Mouse (Mus musculus): ENCODE measurements around the gene Elane.
A peak's percentile ranks its signal among the peaks of the same experiment; 100 is the strongest.

Gene Elane

DNA sequence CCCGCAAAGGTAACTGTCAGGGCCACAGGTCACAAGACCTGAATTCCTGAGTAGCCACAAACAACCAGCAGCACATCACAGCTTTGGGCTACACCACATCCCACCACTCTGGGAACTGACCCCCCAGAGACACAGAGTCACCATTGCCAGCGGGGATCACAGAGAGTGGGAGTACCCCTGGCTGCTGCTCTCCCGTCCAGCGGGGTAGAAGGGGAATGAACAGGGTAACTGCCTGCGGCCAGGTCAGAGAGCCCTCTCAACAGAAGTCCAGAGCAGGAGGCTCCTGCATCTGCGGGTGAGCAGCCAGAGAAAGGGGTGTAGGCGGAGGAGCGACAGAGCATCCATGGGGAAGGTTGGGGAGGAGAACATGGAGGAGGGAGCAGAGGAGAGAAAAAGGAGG is 30.0 kb downstream of the Elane start:
- DNase-seq = peak in 1 of 2 experiments; percentile 38

DNA sequence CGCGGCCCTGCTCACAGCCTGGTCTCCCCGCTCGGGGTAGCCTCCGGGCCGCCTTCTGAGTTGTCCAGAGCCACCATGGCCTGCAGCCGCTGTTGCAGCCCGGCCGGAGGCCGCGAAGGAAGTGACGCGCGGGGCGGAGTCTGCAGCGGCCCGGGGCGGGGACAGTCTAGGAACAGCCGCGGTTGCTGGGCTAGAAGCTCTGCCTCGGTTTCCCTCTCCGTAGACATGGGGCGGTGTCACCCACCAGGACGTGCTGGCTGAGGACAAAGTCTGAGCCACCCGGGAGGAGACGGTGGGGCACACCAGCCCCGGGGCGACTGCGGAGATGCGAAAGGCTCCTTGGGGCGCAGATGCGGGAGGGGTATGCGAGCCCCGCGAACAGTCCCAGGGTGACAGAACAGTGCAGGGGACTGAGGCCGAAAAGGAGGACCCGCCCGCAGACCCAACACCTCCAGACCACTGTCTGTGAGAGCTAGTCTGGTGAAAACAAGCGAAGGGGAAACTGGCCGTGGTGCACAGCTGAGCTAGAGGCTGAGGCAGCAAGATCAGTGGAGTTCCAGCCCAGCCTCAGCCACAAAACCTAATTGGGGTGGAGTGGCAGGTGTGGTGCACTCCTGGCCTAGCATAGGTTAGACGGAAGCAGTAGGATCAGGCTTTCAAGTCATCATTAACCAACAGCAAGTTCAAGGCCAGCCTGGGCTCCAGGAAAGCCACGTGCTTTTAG is 30.9 kb downstream of the Elane start, which contains the start of gene Kiss1r:
Kiss1r (plus strand) TSS at position 164 of the 724 bp plus-strand sequence.
- peak; percentile 89 to 90 for DNase-seq

DNA sequence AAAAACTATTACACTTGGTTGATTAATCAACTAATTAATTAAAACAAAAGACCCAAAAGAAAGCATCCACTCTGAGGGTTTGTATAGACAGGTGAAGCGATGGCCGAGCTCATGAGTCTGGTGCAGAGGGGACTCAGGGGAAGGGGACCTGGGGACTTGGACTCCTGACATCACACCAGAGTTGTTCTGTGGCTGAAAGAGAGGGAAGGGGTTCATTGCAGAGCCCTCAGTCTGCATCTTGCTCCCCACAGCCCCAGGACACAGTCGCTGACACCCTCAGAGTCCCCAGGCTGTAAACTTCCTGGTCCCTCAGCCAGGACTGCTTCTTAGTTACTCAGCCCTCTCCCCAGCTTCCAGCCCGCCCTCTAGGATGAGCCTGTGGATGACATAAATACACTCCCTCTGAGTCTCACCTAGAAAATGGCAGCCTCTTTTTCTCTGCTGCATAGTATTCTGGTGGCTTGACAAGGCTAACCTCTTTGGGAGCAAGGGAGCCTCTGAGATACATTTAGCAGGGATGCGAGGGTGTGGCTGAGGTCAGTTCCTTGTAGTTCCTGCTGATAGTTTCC is 31.6 kb downstream of the Elane start:
- peak in 1 of 2 experiments; percentile 15 for DNase-seq

DNA sequence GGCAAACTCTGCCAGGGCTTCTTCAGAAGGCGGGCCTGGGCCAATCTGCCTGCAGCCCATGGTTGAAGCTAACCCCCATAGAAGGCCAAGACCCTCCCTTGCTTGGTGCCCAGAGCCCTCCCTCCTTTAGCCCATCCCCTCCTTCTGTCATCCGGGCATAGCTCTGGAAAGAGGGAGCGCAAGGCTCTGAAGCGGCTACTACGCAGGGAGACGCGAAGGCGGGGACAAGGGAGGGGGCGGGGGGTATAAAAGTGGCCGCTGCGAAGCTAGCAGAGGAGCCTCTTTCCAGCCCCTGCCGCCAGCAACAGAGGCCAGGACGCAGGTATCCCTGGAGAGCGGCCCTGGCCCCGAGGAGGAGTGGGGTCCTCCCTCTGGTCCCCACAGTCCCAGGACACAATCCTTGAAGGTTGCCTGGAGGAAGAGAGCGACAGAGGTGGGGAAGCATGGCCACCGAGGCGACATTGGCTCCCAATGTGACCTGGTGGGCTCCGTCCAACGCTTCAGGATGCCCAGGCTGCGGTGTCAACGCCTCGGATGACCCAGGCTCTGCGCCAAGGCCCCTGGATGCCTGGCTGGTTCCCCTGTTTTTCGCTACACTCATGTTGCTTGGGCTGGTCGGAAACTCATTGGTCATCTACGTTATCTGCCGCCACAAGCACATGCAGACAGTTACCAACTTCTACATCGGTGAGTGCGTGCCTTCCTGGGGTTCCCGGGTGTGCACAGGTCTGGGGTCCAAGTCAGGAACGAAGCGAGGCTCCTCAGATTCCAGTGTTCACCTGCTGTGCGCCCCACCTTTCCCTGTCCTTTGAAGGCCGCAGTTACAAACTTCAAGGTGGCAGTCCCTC is 32.4 kb downstream of the Elane start:
- peak; percentile 63 to 73 for DNase-seq

DNA sequence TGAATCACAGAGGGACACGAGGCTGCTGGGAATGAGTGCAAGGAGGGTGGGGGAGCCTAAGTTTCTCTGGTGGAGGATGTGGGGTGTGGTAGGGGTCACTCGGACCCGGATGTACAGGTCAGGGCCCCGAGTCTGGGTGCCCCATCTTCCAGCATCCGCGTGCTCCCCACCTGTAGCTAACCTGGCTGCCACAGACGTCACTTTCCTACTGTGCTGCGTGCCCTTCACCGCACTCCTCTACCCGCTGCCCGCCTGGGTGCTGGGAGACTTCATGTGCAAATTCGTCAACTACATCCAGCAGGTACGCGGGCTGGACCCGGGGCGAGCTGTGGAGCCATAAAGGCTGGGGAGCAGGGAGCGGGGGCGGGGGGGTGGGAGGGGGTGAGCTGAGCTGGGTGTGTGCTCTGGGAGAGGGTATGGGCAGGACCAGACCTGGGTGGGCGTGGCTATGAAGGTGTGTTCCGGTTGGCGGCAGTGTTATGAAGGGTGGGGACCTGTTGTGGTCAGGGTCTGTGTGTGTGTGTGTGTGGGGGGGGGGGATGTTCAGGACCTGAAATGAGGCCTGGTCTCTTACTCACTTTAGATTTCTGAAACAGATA is 33.3 kb downstream of the Elane start:
- DNase-seq = peak in 1 of 2 experiments; percentile 41

DNA sequence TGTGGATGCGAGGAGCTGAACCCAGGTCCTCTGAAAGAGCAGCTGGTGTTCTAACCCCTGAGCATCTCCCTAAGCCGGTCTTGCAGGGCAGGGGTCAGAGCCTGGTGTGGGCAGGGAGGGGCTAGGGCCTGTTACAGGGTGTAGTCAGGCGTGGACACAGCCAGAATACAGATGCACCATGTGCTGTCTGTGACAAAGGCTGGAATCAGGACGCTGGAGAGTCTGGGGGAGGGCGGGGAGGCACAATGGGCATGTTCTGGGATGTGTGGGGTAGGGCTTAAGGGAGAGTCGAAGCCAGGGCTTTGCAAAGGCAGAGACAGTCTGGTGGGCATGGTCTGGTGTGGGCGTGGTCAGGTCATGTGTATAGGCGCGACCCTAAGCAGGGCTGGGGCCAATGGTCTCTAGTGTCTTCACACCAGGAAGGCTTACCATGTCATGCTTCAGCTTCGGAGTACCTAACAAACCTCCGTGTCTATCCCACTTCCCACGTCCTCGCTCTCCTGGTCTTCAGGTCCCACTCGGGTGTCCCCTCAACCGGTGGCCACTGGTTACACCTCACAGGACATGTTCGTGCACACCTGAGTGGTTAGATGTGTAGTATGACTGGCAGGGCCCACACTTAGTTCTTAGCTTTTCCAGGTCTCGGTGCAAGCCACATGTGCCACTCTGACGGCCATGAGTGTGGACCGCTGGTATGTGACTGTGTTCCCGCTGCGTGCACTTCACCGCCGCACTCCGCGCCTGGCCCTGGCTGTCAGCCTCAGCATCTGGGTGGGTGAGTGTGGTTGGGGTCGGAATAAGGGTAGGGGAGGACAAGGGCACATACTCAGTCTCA is 34.2 kb downstream of the Elane start:
- DNase-seq = no peak

DNA sequence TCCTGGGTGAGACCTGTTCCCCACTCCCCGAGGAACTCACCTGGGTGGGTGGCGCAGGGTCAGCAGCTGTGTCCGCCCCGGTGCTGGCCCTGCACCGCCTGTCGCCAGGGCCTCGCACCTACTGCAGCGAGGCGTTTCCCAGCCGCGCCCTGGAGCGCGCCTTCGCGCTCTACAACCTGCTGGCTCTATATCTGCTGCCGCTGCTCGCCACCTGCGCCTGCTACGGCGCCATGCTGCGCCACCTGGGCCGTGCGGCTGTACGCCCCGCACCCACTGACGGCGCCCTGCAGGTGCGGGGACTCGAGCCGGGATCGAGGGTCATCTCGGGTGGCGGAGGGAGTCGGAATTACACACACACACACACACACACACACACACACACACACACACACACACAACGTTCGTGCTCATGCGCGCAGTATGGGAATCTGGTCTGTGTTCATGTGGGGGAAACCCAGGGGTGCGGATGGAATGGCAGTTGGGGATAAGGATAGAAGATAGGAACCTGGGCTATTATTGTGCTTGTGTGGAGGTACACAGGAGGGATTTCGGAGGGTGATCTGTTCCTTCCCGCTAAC is 35.0 kb downstream of the Elane start, which contains the start of gene R3hdm4:
R3hdm4 (minus strand) TSS at position 251 of the 578 bp plus-strand sequence.
- DNase-seq = peak in 1 of 2 experiments; percentile 43

DNA sequence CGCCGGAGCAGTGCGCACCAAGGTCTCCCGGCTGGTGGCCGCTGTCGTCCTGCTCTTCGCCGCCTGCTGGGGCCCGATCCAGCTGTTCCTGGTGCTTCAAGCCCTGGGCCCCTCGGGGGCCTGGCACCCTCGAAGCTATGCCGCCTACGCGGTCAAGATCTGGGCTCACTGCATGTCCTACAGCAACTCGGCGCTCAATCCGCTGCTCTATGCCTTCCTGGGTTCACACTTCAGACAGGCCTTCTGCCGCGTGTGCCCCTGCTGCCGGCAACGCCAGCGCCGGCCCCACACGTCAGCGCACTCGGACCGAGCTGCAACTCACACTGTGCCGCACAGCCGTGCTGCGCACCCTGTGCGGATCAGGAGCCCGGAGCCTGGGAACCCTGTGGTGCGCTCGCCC is 35.5 kb downstream of the Elane start:
- no peak for DNase-seq

DNA sequence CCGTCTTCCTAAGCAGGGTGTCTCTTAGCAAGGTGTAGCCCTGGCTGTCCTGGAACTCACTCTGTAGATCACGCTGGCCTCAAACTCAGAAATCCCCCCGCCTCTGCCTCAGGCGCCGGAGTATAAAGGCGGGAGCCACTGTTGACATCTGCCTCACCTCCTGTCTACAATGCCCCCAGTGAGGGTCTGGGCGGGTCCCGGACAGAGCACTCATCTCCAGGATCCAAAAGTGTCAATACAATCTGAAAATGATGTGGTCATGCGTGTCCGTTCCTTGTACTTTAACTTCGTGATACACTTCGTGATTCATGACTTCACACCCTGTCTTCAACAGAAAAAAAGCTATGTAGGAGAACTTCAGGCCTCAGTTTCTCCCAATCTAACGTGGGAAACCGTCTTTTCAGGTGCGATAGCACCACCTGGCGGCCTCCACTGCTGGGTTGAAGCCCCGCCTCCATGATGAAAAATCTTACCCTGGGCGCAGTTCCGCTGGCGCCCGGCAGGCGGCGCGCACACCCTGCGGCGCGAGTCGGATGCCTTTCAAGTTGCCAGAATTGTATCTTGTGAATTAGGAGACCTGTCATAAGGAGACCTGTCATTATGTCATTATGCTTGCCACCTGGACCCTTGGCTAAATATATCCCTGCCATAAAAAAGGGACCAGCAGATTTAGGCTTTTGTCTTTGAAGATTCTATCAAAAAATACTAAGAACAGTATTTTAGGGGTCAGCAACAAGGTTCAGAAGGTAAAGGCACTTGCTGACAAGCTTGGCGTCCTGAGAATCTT is 39.1 kb downstream of the Elane start:
- DNase-seq = peak; percentile 98 to 99

DNA sequence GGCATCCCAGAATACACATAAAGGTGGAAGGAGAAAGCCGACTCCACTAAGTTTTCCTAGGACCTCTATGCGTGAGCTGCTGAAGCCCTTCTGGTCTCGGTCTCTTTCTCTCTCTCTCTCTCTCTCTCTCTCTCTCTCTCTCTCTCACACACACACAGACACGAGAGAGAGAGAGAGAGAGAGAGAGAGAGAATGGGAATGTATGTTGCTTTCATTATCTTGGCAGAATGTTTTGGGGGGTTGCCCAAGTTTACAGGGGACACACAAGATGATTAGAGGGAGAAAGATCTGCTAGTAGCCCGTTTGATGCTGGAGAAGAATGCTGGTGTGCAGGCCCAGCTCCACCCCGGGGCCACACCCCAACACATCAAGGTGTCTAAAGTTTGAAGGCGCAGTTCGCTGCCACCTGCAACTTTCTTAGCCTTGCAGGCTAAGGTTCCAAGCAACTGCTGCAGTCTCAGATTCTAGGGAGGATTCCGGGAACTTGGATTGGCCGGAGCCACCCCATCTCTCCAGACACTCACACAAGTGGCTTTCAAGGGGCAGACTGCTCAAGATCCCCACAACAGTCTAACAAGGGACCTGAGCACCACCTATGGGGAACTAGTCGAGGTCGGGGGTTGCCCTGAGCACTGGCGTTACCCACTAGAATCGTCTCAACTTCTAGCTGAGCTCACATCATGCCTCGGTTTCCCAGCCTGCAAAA is 39.9 kb downstream of the Elane start:
- peak in 1 of 2 experiments; percentile 46 for DNase-seq

DNA sequence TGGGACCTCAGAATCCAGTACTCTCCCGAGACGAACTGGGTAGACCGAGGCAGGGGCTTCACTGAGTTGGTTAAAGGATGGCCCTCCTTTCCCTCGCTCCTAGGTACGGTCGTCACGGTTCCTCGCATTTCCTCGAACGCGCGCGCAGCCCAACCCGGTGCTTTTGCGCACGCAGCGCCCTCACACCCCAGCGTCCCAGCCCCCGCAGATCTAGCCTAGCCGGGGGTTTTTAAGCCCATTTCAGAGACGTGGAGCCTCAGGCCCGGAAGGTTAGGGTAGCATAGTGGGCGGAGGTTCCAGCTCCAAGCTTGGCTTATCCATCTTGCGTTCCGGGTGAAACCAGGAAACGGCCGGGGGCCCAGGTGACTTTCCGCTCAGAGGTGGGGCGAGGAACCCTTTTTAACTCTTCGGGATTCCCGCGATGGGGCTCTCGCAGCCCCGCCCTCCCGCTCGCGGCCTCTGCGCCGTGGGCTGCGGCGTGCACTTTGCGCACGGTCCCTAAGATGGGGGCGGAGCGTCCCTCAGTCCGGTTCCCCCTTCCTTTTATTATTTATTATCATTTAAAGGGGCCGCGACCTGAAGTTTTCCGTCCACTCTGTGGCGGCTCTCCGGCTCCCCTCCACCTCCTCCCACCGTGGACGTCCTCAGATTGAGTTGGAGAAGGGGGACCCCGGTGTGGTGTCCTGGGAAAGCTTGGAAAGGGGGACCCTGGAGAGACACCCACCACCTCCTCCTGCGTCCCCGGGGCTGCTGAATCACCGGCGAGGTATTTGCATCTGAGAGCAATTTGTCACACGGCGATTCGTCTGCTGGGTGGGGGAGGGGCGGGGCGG is 40.7 kb downstream of the Elane start, which contains the start of gene Arid3a:
Arid3a (plus strand) TSS at position 553 of the 833 bp plus-strand sequence.
- DNase-seq = peak; percentile 89 to 93

DNA sequence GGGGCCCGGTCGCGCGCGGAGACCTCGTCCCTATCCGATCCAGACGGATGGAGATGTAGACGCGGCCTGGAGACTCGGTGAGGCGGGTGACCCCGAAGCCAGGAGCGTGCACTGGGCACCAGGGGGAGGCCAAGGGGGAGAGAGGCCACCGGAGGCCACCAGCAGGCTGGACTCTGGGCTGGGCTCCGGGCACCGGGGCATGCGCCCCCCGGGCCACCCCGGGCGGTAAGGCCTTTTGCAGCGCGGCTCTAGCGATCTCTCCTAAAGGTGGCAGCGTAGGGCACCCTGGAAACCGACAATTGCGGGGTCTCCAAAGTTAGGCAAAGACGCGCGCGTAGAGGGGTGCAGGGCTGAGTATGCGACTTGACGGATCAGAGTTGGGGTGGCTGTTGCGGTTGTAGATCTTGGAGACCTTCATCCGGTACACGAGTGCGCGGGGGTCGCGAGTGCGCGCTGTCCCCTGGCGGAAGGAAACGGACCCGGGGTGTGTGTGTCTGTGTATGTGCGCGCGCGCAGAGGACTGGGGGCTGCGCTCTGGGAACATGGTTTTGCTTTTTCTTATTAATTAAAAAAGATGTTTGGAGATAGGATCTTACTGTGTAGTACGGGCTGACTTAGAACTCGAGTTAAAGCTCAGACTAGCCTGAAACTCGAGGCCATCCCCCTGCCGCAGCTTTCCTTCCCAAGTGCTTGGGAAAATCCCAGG is 41.4 kb downstream of the Elane start:
- peak; percentile 70 to 71 for DNase-seq

DNA sequence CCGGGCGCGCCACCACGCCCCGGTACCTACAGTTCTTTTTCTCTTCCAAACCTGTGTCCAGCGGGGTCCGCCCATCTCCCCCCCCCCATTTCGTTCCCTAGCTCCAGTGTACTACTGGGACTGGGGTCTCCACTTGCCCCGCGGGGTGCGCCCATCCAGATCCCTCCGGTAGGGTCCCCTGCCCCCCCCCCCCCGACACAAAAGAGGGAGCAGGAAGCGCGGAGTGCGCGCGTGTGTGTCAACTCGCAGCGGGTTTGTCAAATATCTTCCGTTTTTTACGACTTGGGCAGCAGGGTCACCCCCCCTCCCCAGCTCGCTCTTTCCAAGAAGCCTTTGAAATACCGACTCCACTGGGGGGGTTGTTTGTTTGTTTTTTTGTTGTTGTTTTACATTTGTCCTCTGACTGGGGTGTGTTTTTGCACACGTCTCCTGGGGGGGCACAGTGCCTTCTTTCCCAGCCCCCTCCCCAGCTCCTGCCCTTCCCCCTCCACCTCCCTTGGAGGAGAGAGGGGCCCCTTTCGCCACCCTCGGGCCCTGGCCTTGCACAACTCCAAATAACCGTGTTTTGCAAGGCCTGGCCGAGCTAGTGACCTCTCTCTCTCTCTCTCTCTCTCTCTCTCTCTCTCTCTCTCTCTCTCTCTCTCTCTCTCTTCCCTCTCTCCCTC is 42.1 kb downstream of the Elane start:
- DNase-seq = peak; percentile 44 to 50

DNA sequence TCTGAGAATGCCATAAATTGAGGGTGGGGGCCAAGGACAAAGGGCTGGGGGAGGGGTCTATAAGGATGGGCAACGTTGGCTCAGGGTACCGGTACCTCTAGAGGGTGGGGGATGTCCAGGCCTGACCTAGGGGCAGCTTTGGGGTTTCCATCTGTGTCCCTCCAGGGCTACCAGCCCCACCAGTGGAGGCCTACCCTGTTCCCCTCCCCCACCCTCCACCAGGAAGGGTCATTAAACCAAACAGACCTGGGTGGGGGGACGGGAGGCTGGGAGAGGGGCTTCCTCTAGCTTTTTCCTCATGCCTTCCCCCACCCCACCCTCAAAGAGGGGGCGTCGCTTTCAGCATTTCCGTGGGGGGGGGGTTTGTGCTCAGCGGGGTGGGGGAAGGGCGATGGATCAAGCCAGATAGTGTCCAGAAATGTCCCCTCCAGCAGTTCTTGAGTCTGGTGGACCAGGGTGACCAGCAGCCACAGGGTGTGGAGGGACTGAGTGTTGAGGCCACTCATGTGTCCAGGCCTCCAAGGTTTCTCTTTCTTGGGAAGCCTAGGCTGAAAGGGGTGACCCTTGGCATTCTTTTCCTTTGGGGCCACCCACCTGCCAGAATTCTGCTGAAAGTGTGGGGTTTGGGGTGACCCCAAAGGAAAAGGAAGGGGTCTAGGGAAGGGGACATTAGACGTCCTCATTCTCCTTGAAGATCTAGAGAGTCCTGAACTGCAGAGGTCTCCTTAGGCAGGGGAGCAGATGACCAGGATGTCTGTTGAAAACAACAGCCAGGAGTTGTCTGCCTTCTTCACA is 43.1 kb downstream of the Elane start:
- DNase-seq = peak in 1 of 2 experiments; percentile 57

DNA sequence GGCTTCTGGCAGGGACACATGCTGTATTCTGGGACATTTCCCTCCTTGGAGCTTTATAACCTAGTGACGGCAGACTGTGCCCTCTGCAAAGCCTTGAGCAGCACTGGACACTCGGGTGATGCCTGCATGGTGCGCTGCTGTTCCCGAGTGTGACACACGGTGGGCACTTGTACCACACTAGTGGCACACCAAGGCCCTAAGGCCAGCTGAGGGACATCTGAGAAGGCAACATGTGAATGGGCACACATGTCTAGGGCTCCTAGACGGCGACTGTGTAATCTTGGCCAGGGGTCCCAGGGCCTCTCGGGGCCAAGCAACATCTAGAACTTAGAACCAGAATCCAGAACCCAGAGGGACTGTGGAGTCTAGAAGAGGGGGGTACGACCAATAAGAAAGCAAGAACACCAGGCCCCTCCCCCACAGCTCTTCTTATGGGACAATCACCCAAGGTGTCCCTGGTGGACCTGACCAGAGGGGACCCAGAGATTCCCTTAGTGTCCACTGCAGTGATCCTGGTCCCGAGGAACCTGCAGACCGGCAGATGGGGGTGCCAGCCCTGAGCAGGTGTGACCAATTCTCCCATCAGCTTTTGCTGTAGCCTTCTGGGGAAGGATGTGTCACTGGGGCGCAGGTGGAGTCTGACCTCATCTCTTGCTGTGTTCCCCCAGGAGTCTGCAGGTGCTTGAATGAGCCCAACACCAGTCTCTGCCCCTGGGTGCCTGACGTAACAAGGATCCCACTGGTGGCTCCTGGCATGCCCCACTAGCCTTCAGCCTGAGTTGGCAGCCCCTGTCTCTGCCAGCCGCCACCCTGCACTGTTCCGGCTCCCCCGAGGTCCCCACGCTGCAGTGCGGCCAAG is 44.1 kb downstream of the Elane start:
- no peak for DNase-seq

DNA sequence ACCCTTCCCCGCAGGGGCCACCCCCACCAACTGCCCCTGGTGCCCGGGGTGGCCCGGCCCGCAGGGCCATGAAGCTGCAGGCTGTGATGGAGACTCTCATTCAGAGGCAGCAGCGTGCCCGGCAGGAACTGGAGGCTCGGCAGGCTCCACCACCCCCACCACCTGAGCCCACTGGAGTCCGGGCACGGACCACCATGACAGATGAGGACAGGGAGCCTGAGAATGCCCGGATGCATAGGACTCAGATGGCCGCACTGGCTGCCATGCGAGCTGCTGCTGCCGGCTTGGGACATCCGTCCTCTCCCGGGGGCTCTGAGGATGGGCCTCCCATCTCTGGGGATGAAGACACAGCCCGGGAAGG is 44.8 kb downstream of the Elane start:
- peak; percentile 43 to 50 for DNase-seq
